Mouse (Mus musculus) myocyte (in vitro differentiated cells): ENCODE measurements around the gene Marveld1. TPM values are rescaled to one million over a fixed set of nuclear protein-coding genes. Genes with fewer than 3 reads are reported as not detected.
A peak's percentile ranks its signal among the peaks of the same experiment; 100 is the strongest.

ENCODE experiments used
- H3K27me3 ChIP-seq: one replicate; pipeline ENCODE4 v1.6.1; 2011; ENCODE audit not compliant: control insufficient read depth, insufficient read depth, insufficient read length
- H3K36me3 ChIP-seq: one replicate; pipeline ENCODE4 v1.6.1; 2011; ENCODE audit not compliant: control insufficient read depth, insufficient read depth
- H3K4me2 ChIP-seq: one replicate; pipeline ENCODE4 v1.6.1; 2011; ENCODE audit warnings: low read depth, control low read depth
- H3K4me3 ChIP-seq: one replicate; pipeline ENCODE4 v1.5.1; 2011; ENCODE audit warnings: mild to moderate bottlenecking, control low read depth, moderate library complexity
- H3K79me2 ChIP-seq: one replicate; pipeline ENCODE4 v1.6.1; 2011; ENCODE audit not compliant: control insufficient read depth, insufficient read depth
- H3ac ChIP-seq: one replicate; pipeline ENCODE4 v1.6.1; 2011; ENCODE audit not compliant: control insufficient read depth, insufficient read length
- CEBPB ChIP-seq: IDR thresholded peaks from 2 replicates; pipeline ENCODE4 v1.6.1; 2011; ENCODE audit warnings: mild to moderate bottlenecking, moderate library complexity; ENCODE audit not compliant: poor library complexity, insufficient read depth, severe bottlenecking
- E2F4 ChIP-seq: IDR thresholded peaks from one replicate; pipeline ENCODE4 v1.6.1; 2011; ENCODE audit warnings: mild to moderate bottlenecking, control low read depth, moderate library complexity; ENCODE audit not compliant: insufficient read depth
- MAX ChIP-seq: IDR thresholded peaks from one replicate; pipeline ENCODE4 v1.6.1; 2011; ENCODE audit warnings: low read depth, mild to moderate bottlenecking, control low read depth
- MYOD1 ChIP-seq, 3 experiments: IDR thresholded peaks; one replicate each; pipeline ENCODE4 v1.6.1; 2011; ENCODE audit warnings: control low read depth in 2 of 3, low read depth in 2 of 3, mild to moderate bottlenecking in 2 of 3, moderate library complexity in 1 of 3; ENCODE audit not compliant: insufficient read length in 2 of 3, control insufficient read depth in 1 of 3
- MYOG ChIP-seq, 3 experiments: IDR thresholded peaks; one replicate each; pipeline ENCODE4 v1.6.1; 2011; ENCODE audit warnings: control low read depth in 2 of 3, low read depth in 2 of 3, mild to moderate bottlenecking in 2 of 3; ENCODE audit not compliant: insufficient read length in 2 of 3, control insufficient read depth in 1 of 3, insufficient read depth in 1 of 3
- POLR2A ChIP-seq: IDR thresholded peaks from one replicate; pipeline ENCODE4 v1.6.1; 2011; ENCODE audit warnings: low read depth, mild to moderate bottlenecking, control low read depth, moderate library complexity; ENCODE audit not compliant: insufficient read length
- POLR2AphosphoS2 ChIP-seq: IDR thresholded peaks from one replicate; pipeline ENCODE4 v1.6.1; 2011; ENCODE audit warnings: low read depth, control low read depth; ENCODE audit not compliant: insufficient read length
- REST ChIP-seq: IDR thresholded peaks from one replicate; pipeline ENCODE4 v1.6.1; 2011; ENCODE audit warnings: mild to moderate bottlenecking, control low read depth, moderate library complexity; ENCODE audit not compliant: insufficient read depth, insufficient read length
- SRF ChIP-seq: IDR thresholded peaks from one replicate; pipeline ENCODE4 v1.6.1; 2011; ENCODE audit warnings: low read depth; ENCODE audit not compliant: control insufficient read depth, insufficient read length
- TCF12 ChIP-seq: IDR thresholded peaks from one replicate; pipeline ENCODE4 v1.6.1; 2011; ENCODE audit warnings: mild to moderate bottlenecking, control low read depth; ENCODE audit not compliant: poor library complexity, insufficient read depth, severe bottlenecking
- TCF3 ChIP-seq: IDR thresholded peaks from one replicate; pipeline ENCODE4 v1.6.1; 2011; ENCODE audit warnings: low read depth, control low read depth; ENCODE audit not compliant: insufficient read length
- USF1 ChIP-seq: IDR thresholded peaks from one replicate; pipeline ENCODE4 v1.6.1; 2011; ENCODE audit warnings: low read depth, mild to moderate bottlenecking, control low read depth, moderate library complexity
- polyA plus RNA-seq: library from polyadenylated mRNA; unstranded; fragments of >200 nt; fragmentation: generic; extraction: Trizol; gene quantifications from one replicate; pipeline ENCODE4 v1.2.1, GENCODE M21; 2012; ENCODE audit warnings: missing spikeins

The Marveld1 gene
- polyA plus RNA-seq, 1 experiment: 36.1 TPM

DNA sequence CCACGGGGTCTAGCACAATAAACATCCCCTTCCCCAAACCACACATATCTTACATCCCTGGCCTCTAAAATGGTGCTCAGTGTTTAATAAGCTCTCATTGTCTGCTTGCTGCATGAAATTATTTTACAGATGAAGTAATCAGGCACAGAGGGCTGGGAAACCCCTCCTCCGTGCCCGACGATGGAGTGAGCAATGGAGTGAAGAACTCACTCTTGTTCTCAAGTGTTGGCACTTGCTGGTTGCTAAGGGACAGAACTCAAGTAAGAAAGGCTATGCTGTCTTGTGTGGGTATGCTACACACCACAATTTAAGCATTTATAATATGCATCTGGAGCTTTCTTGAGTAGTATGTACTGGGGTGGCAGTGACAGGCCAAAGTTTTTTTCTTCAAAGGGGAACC lies 2.0 kb upstream of the Marveld1 start:
- Histone ChIP-seq H3K4me2 (no peak overlapping the region), H3K27me3 (no peaks in the 10 kb centered on the region), H3ac (no peak overlapping the region), H3K79me2 (peaks cover 14% of the 10 kb centered on the region), H3K36me3 (no peaks in the 10 kb centered on the region), H3K4me3 (no peak overlapping the region)
- no peak for TF ChIP-seq USF1
- no peak for TF ChIP-seq SRF
- no peak for TF ChIP-seq POLR2AphosphoS2
- no peak for TF ChIP-seq MYOD1 (IDR thresholded peaks at IDR 0.05; ENCODE audit: control insufficient read depth in 1 of 3, insufficient read length in 2 of 3, low read depth in 2 of 3)
- TF ChIP-seq TCF12: no peak
- TF ChIP-seq E2F4: no peak
- TF ChIP-seq POLR2A: no peak
- no peak for TF ChIP-seq TCF3
- TF ChIP-seq MYOG (IDR thresholded peaks at IDR 0.05; ENCODE audit: control insufficient read depth in 1 of 3, insufficient read depth in 1 of 3, insufficient read length in 2 of 3, low read depth in 2 of 3): no peak
- no peak for TF ChIP-seq REST
- no peak for TF ChIP-seq CEBPB
- no peak for TF ChIP-seq MAX

DNA sequence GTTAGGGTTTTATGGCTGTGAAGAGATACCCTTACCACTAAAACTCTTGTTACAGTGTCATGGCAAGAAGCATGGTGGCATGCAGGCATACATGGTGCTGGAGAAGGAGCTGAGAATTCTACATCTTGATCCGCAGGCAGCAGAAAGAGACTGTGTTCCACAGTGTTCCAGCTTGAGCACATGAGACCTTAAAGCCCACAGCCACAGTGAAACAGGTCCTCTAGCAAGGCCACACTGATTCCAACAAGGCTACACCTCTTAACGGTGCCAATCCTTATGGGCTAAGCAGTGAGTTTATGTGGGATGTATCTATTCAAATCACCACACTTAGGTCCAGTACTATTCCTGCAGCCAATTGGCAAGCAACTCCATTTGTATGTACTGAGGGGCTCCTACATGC lies 1.5 kb upstream of the Marveld1 start:
- no peaks in the 10 kb centered on the region for H3K36me3 ChIP-seq
- H3ac ChIP-seq: no peak overlapping the region
- H3K27me3 ChIP-seq: no peaks in the 10 kb centered on the region
- H3K4me3 ChIP-seq: no peak overlapping the region
- no peak overlapping the region for H3K4me2 ChIP-seq
- TF ChIP-seq REST (no peak), MYOD1 (IDR thresholded peaks at IDR 0.05; ENCODE audit: control insufficient read depth in 1 of 3, insufficient read length in 2 of 3, low read depth in 2 of 3) (no peak), E2F4 (no peak), MYOG (IDR thresholded peaks at IDR 0.05; ENCODE audit: control insufficient read depth in 1 of 3, insufficient read depth in 1 of 3, insufficient read length in 2 of 3, low read depth in 2 of 3) (no peak), POLR2A (no peak), POLR2AphosphoS2 (no peak), MAX (no peak), CEBPB (no peak), TCF3 (no peak), SRF (no peak), TCF12 (no peak), USF1 (no peak)
- H3K79me2 ChIP-seq: peaks cover 14% of the 10 kb centered on the region

DNA sequence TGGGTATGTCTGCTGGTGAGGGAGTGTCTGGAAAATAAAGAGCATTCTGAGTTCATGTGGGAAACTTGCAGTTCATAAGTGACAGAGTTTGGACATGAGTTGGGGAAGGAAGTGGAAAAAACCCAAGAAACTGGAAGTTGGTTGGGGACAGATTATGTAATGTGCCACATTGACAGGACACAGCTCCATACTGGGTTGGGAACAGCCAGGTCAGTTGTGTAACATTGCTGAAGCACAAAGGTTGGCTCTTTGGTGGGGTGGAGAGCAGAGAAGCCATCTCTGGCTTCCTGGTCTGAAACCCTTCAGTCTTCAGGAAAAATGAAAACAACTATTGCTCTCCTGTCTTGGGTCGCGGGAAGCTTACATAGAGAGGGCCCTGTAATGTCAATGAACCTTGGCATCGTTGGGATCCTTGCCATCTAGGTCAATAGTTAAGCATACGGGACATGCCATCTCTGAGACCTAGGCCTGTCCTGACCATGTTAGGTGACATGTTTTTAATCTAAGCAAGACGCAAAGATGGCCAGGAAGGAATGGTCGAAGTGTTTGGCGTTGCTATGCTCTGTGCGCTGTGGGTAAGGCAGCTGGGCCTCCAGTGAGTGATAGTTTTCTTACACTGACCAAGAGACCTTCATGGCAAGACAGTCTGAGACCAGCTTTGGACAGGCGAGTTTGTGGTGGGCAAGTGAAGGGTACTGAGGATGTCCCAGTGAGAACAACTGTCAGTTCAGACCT lies 757 bp upstream of the Marveld1 start:
- TF ChIP-seq E2F4 (no peak), SRF (no peak), POLR2AphosphoS2 (no peak)
- Histone ChIP-seq H3K79me2 (peaks cover 14% of the 10 kb centered on the region), H3K36me3 (peaks cover under 1% of the 10 kb centered on the region), H3K27me3 (no peaks in the 10 kb centered on the region), H3ac (no peak overlapping the region), H3K4me2 (peak overlapping the region; percentile 55), H3K4me3 (peak overlapping the region; percentile 74)

DNA sequence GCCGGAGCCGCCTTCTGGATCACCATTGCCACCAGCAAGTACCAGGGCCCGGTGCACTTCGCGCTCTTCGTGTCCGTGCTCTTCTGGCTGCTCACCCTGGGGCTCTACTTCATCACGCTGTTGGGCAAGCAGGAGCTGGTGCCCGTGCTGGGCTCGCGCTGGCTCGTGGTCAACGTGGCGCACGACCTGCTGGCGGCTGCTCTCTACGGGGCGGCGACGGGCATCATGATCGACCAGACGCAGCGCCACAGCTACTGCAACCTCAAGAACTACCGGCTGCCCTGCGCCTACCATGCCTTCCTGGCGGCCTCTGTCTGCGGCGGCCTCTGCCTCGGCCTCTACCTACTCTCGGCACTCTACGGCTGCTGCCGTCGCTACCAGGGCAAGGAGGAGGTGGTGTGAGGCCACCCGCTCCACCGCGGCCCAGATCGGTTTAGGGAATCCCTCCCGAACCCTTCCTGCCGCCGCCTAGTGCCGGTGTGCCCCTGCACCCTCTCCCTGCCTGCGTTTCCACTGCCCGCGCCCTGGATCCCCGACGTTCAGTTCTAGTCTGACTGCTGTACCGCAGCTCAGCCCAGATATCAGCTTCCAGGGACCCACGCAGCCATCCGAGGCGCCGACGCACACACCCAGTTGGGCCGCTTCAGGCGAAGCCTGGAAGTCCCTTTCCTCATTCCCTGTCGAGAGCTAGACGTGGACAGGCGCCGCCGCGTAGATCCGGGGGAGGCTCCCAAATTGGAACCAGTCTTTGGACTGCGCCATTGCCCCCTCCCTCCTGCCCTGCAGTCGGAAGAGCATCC lies 769 bp downstream of the Marveld1 start:
- H3K4me2 ChIP-seq: peak overlapping the region; percentile 89
- H3K36me3 ChIP-seq: peaks cover 3% of the 10 kb centered on the region
- H3K4me3 ChIP-seq: peak overlapping the region; percentile 74
- H3K27me3 ChIP-seq: no peaks in the 10 kb centered on the region
- H3K79me2 ChIP-seq: peaks cover 14% of the 10 kb centered on the region
- peak overlapping the region; percentile 69 for H3ac ChIP-seq
- TF ChIP-seq MYOG (IDR thresholded peaks at IDR 0.05; ENCODE audit: control insufficient read depth in 1 of 3, insufficient read depth in 1 of 3, insufficient read length in 2 of 3, low read depth in 2 of 3) (peak in 1 of 3 experiments; percentile 28), SRF (no peak), MYOD1 (IDR thresholded peaks at IDR 0.05; ENCODE audit: control insufficient read depth in 1 of 3, insufficient read length in 2 of 3, low read depth in 2 of 3) (no peak), USF1 (no peak), E2F4 (no peak), TCF12 (no peak), POLR2A (peak; percentile 35), TCF3 (no peak), POLR2AphosphoS2 (peak; percentile 33), REST (no peak), CEBPB (no peak), MAX (no peak)

DNA sequence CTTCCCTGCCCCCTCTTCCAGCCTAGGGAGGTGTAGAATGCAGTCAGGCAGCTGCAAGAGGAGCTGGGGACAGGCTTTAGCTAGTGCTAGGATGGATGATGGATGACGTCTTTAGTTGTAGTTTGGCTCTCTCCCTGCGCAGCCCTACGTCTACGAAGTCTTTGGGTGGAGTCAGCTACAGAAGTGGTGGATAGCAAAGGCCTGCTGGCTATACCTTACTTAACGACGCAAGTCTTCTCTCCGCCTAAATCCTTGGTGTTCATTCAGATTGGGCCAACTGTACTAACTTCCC lies 1.3 kb downstream of the Marveld1 start:
- peaks cover 3% of the 10 kb centered on the region for H3K36me3 ChIP-seq
- H3K79me2 ChIP-seq: peaks cover 14% of the 10 kb centered on the region
- H3ac ChIP-seq: peak overlapping the region; percentile 69
- peak overlapping the region; percentile 74 for H3K4me3 ChIP-seq
- H3K4me2 ChIP-seq: peak overlapping the region; percentile 89
- no peaks in the 10 kb centered on the region for H3K27me3 ChIP-seq
- peak; percentile 1 for TF ChIP-seq POLR2AphosphoS2
- no peak for TF ChIP-seq POLR2A
- TF ChIP-seq MAX: no peak
- no peak for TF ChIP-seq MYOG (IDR thresholded peaks at IDR 0.05; ENCODE audit: control insufficient read depth in 1 of 3, insufficient read depth in 1 of 3, insufficient read length in 2 of 3, low read depth in 2 of 3)
